Mouse (Mus musculus): ENCODE results near the gene Sumf1. TPM values are rescaled to one million over a fixed set of nuclear protein-coding genes. Genes with fewer than 3 reads are reported as not detected.

Sumf1 gene
- polyA plus RNA-seq, 1 experiment from 2014 or later = 19.4 TPM

Other genes starting within 250 kb of the Sumf1 start
- 4.8 and 5.6 TPM in 2 replicates for gene Setmar, start 120.5 kb downstream of the Sumf1 start, polyA plus RNA-seq (2015; fragmentation: Nextera tagmentation; extraction: Ambion mirVana)
- 11.4 and 12.6 TPM in 2 replicates for gene Itpr1, start 27.5 kb upstream of the Sumf1 start, polyA plus RNA-seq (2015; fragmentation: Nextera tagmentation; extraction: Ambion mirVana)